Mouse (Mus musculus) thymus, adult 18-20 months (tissue): ENCODE data around the gene Pgbd5.
"Not testable (repeated sequence)": the region's sequence is repeated elsewhere in the genome, so short reads cannot be mapped to it uniquely, and the experiment has no call there.

Experiments
- DNase-seq, 2 experiments: peaks; one replicate each; pipeline ENCODE4 v3.0.0; 2022; ENCODE audit warnings: mixed read lengths in 2 of 2

Pgbd5 gene

GRCm38 (mm10) chr8:124428721-124429120 is 10.7 kb downstream of the Pgbd5 start:
- not testable (repeated sequence) for DNase-seq

- no peak for DNase-seq
Observed at GRCm38 (mm10) chr8:124421413-124421812, 18.0 kb downstream of the Pgbd5 start.

GRCm38 (mm10) chr8:124418927-124419326 is 20.5 kb downstream of the Pgbd5 start:
- no peak for DNase-seq

- DNase-seq: no peak
Observed at GRCm38 (mm10) chr8:124418185-124418584, 21.3 kb downstream of the Pgbd5 start.

GRCm38 (mm10) chr8:124416646-124417045 is 22.8 kb downstream of the Pgbd5 start:
- no peak for DNase-seq

GRCm38 (mm10) chr8:124415789-124416188 is 23.7 kb downstream of the Pgbd5 start:
- no peak for DNase-seq

- DNase-seq: no peak
Observed at GRCm38 (mm10) chr8:124415002-124415401, 24.5 kb downstream of the Pgbd5 start.

GRCm38 (mm10) chr8:124413244-124413965 is 26.1 kb downstream of the Pgbd5 start:
- DNase-seq: no peak

GRCm38 (mm10) chr8:124412496-124413243 is 26.8 kb downstream of the Pgbd5 start:
- no peak for DNase-seq

GRCm38 (mm10) chr8:124404471-124405260 is 34.8 kb downstream of the Pgbd5 start:
- DNase-seq: no peak

- no peak for DNase-seq
Observed at GRCm38 (mm10) chr8:124403876-124404275, 35.6 kb downstream of the Pgbd5 start.

GRCm38 (mm10) chr8:124399403-124399861 is 40.0 kb downstream of the Pgbd5 start:
- no peak for DNase-seq

GRCm38 (mm10) chr8:124398843-124399402 is 40.5 kb downstream of the Pgbd5 start:
- DNase-seq: no peak

- DNase-seq: no peak
Observed at GRCm38 (mm10) chr8:124397321-124398065, 42.0 kb downstream of the Pgbd5 start.

- no peak for DNase-seq
Observed at GRCm38 (mm10) chr8:124396531-124396930, 42.9 kb downstream of the Pgbd5 start.

GRCm38 (mm10) chr8:124395392-124395791 is 44.1 kb downstream of the Pgbd5 start:
- no peak for DNase-seq

- DNase-seq: no peak
Observed at GRCm38 (mm10) chr8:124394951-124395350, 44.5 kb downstream of the Pgbd5 start.

- no peak for DNase-seq
Observed at GRCm38 (mm10) chr8:124393927-124394326, 45.5 kb downstream of the Pgbd5 start.

- DNase-seq: no peak
Observed at GRCm38 (mm10) chr8:124393013-124393412, 46.4 kb downstream of the Pgbd5 start.

GRCm38 (mm10) chr8:124392271-124393012 is 47.0 kb downstream of the Pgbd5 start:
- DNase-seq: no peak

GRCm38 (mm10) chr8:124391191-124391590 is 48.3 kb downstream of the Pgbd5 start:
- DNase-seq: no peak
